Mouse (Mus musculus) gastrocnemius, postnatal 14 days (tissue): ENCODE measurements around the gene Slc4a8. TPM values are rescaled to one million over a fixed set of nuclear protein-coding genes. Genes with fewer than 3 reads are reported as not detected.
A peak's percentile ranks its signal among the peaks of the same experiment; 100 is the strongest.
"Not testable (repeated sequence)": the region's sequence is repeated elsewhere in the genome, so short reads cannot be mapped to it uniquely, and the experiment has no call there.

Experiments
- DNase-seq: peaks from one replicate; pipeline ENCODE4 v3.0.0; 2021; ENCODE audit warnings: mixed read lengths
- intact Hi-C: fragments of 180-260 bp; cut with DNase I; formaldehyde crosslinking; loops from one replicate; pipeline ENCODE4 v1.15.1; 2025; ENCODE audit warnings: low total_unique reads
- total RNA-seq, 2 experiments: library from RNA; stranded (reverse); gene quantifications; 2 replicates each; pipeline ENCODE4 v1.2.3; 2021

Gene Slc4a8
- total RNA-seq, 2 experiments from 2014 or later, result 2.0 to 6.0 TPM

- DNase-seq, result no peak
- intact Hi-C loops, result no loop called here
Measured at GRCm38 (mm10) chr15:100815310-100815709, 53.8 kb downstream of the Slc4a8 start.

GRCm38 (mm10) chr15:100818860-100819259 lies 57.3 kb downstream of the Slc4a8 start:
- DNase-seq, result no peak
- intact Hi-C loops, result no loop called here

GRCm38 (mm10) chr15:100821824-100822223 lies 60.3 kb downstream of the Slc4a8 start:
- intact Hi-C loops, result no loop called here
- no peak for DNase-seq

GRCm38 (mm10) chr15:100822370-100822769 lies 60.8 kb downstream of the Slc4a8 start:
- intact Hi-C loops, DNase-seq: not testable (repeated sequence)

- no peak for DNase-seq
- intact Hi-C loops, result no loop called here
Measured at GRCm38 (mm10) chr15:100825249-100825856, 63.8 kb downstream of the Slc4a8 start.

GRCm38 (mm10) chr15:100826076-100826475 lies 64.5 kb downstream of the Slc4a8 start:
- intact Hi-C loops, result no loop called here
- no peak for DNase-seq

GRCm38 (mm10) chr15:100829775-100830174 lies 68.2 kb downstream of the Slc4a8 start:
- DNase-seq, result no peak

GRCm38 (mm10) chr15:100830682-100831081 lies 69.1 kb downstream of the Slc4a8 start:
- no peak for DNase-seq
- intact Hi-C loops, result no loop called here

More at GRCm38 (mm10) chr15:100829775-100830174, 68.2 kb downstream of the Slc4a8 start:
- intact Hi-C loops, result no loop called here

- intact Hi-C loops, result no loop called here
- no peak for DNase-seq
Measured at GRCm38 (mm10) chr15:100832144-100832543, 70.6 kb downstream of the Slc4a8 start.

GRCm38 (mm10) chr15:100832784-100833183 lies 71.2 kb downstream of the Slc4a8 start:
- intact Hi-C loops, result no loop called here
- DNase-seq, result no peak

- intact Hi-C loops, result loop anchor here (5.0 kb wide), 1 partner anchor 206 kb away; no protein-coding TSS in a partner anchor
- DNase-seq, result no peak
Measured at GRCm38 (mm10) chr15:100836729-100837128, 75.2 kb downstream of the Slc4a8 start.

GRCm38 (mm10) chr15:100838607-100839207 lies 77.2 kb downstream of the Slc4a8 start:
- peak; percentile 44 for DNase-seq
- intact Hi-C loops, result loop anchor here (5.0 kb wide), 1 partner anchor 204 kb away; no protein-coding TSS in a partner anchor

GRCm38 (mm10) chr15:100844336-100844735 lies 82.8 kb downstream of the Slc4a8 start:
- DNase-seq, result no peak
- intact Hi-C loops, result no loop called here

- DNase-seq, result peak; percentile 15
- intact Hi-C loops, result no loop called here
Measured at GRCm38 (mm10) chr15:100845049-100845879, 83.7 kb downstream of the Slc4a8 start.

- no peak for DNase-seq
- intact Hi-C loops, result no loop called here
Measured at GRCm38 (mm10) chr15:100847193-100847592, 85.6 kb downstream of the Slc4a8 start.

- DNase-seq, result no peak
- intact Hi-C loops, result no loop called here
Measured at GRCm38 (mm10) chr15:100857586-100857985, 96.0 kb downstream of the Slc4a8 start.

GRCm38 (mm10) chr15:100860856-100861255 lies 99.3 kb downstream of the Slc4a8 start:
- intact Hi-C loops, result no loop called here
- no peak for DNase-seq

- intact Hi-C loops, result no loop called here
- DNase-seq, result no peak
Measured at GRCm38 (mm10) chr15:100865556-100865955, 104.0 kb downstream of the Slc4a8 start.

- intact Hi-C loops, result no loop called here
- DNase-seq, result no peak
Measured at GRCm38 (mm10) chr15:100869558-100869957, 108.0 kb downstream of the Slc4a8 start, which contains the start of gene Scn8a. Gene Scn8a, plus strand, starts transcription at chr15:100869858.
